Mouse (Mus musculus) bone marrow, adult 2 months (tissue): ENCODE measurements at regions not wholly inside any gene's neighbourhood (a gene's known extent, or its start where the extent isn't known, plus 50 kb on each side); places are given as distances from the start of the nearest gene placed in this dataset.
A peak's percentile ranks its signal among the peaks of the same experiment; 100 is the strongest.

Experiments
- H3K27ac ChIP-seq: fragments of 200-500 bp; 2 replicates; pipeline ENCODE4 v1.5.1; 2012; ENCODE audit warnings: low read depth, mild to moderate bottlenecking, control low read depth, inconsistent platforms, low read length; ENCODE audit not compliant: control insufficient read depth, poor library complexity, insufficient read depth
- H3K4me1 ChIP-seq: fragments of 200-500 bp; 2 replicates; pipeline ENCODE4 v1.6.1; 2011; ENCODE audit warnings: low read length; ENCODE audit not compliant: control insufficient read depth, insufficient read depth
- H3K4me3 ChIP-seq: fragments of 200-500 bp; replicated peaks from 2 replicates; pipeline ENCODE3; 2011; ENCODE audit warnings: mild to moderate bottlenecking, low read depth, low read length, control low read depth; ENCODE audit not compliant: control insufficient read depth
- CTCF ChIP-seq: fragments of 200-500 bp; IDR thresholded peaks from 2 replicates; pipeline ENCODE4 v1.5.1; 2011; ENCODE audit warnings: low read length, control low read depth; ENCODE audit not compliant: control insufficient read depth, insufficient read depth
- POLR2A ChIP-seq: fragments of 200-500 bp; IDR thresholded peaks from 2 replicates; pipeline ENCODE4 v1.6.1; 2011; ENCODE audit warnings: low read depth, mild to moderate bottlenecking, control low read depth, low read length, borderline replicate concordance; ENCODE audit not compliant: control insufficient read depth
- WGBS: fragments of 180-500 bp; shearing (Covaris S2); methylation state at CpG from one replicate; pipeline ENCODE4 v1.1.7; 2018; 5-methylcytosine and 5-hydroxymethylcytosine counted together

- WGBS, result 77% methylated on average over 12 of the region's 12 CpGs
- Histone ChIP-seq H3K27ac (no peak overlapping the region), H3K4me1 (no peaks in the 10 kb centered on the region), H3K4me3 (no peak overlapping the region)
- TF ChIP-seq CTCF, result no peak
- no peak for TF ChIP-seq POLR2A
Measured at GRCm38 (mm10) chr13:59393231-59393938, 191.6 kb downstream of the Agtpbp1 start.

GRCm38 (mm10) chr13:59392828-59393227, 192.2 kb downstream of the Agtpbp1 start:
- Histone ChIP-seq H3K27ac (no peak overlapping the region), H3K4me3 (no peak overlapping the region), H3K4me1 (no peaks in the 10 kb centered on the region)
- WGBS, result 63% methylated on average over 4 of the region's 4 CpGs
- TF ChIP-seq CTCF, result no peak
- TF ChIP-seq POLR2A, result no peak

GRCm38 (mm10) chr13:59387627-59388325, 197.3 kb downstream of the Agtpbp1 start:
- 78% methylated on average over 14 of the region's 14 CpGs for WGBS
- no peaks in the 10 kb centered on the region for H3K4me1 ChIP-seq
- no peak overlapping the region for H3K27ac ChIP-seq
- TF ChIP-seq POLR2A, result no peak
- no peak for TF ChIP-seq CTCF
- H3K4me3 ChIP-seq, result no peak overlapping the region

- TF ChIP-seq POLR2A, result no peak
- TF ChIP-seq CTCF, result no peak
- no peak overlapping the region for H3K4me3 ChIP-seq
- WGBS, result 78% methylated on average over 7 of the region's 7 CpGs
- H3K27ac ChIP-seq, result no peak overlapping the region
- no peaks in the 10 kb centered on the region for H3K4me1 ChIP-seq
Measured at GRCm38 (mm10) chr13:59386935-59387540, 198.0 kb downstream of the Agtpbp1 start.

- WGBS, result 77% methylated on average over 6 of the region's 6 CpGs
- TF ChIP-seq POLR2A (no peak), CTCF (no peak)
- H3K4me3 ChIP-seq, result no peak overlapping the region
- H3K27ac ChIP-seq, result no peak overlapping the region
- H3K4me1 ChIP-seq, result no peaks in the 10 kb centered on the region
Measured at GRCm38 (mm10) chr13:59385824-59386223, 199.2 kb downstream of the Agtpbp1 start.

GRCm38 (mm10) chr13:59370141-59370816, 214.7 kb downstream of the Agtpbp1 start:
- Histone ChIP-seq H3K4me3 (no peak overlapping the region), H3K27ac (no peak overlapping the region), H3K4me1 (no peaks in the 10 kb centered on the region)
- WGBS, result 79% methylated on average over 12 of the region's 12 CpGs
- no peak for TF ChIP-seq CTCF
- TF ChIP-seq POLR2A, result no peak

GRCm38 (mm10) chr13:59368550-59369449, 216.2 kb downstream of the Agtpbp1 start:
- no peak for TF ChIP-seq CTCF
- TF ChIP-seq POLR2A, result no peak
- H3K4me1 ChIP-seq, result no peaks in the 10 kb centered on the region
- no peak overlapping the region for H3K27ac ChIP-seq
- H3K4me3 ChIP-seq, result no peak overlapping the region
- WGBS, result 78% methylated on average over 13 of the region's 13 CpGs

- H3K4me1 ChIP-seq, result no peaks in the 10 kb centered on the region
- no peak overlapping the region for H3K4me3 ChIP-seq
- H3K27ac ChIP-seq, result no peak overlapping the region
- TF ChIP-seq POLR2A (no peak), CTCF (peak; percentile 59; the same call in 1 of the 2 replicates)
- WGBS, result 42% methylated on average over 5 of the region's 5 CpGs
Measured at GRCm38 (mm10) chr13:59365460-59365859, 219.6 kb downstream of the Agtpbp1 start.
